Mouse (Mus musculus): ENCODE results near the gene 4930402K13Rik.
"Not testable (repeated sequence)": the region's sequence is repeated elsewhere in the genome, so short reads cannot be mapped to it uniquely, and the experiment has no call there.

Gene 4930402K13Rik

GRCm38 (mm10) chrX:9104262-9104661 is at the start of gene 4930402K13Rik:
4930402K13Rik (plus strand) TSS chrX:9104562.
- DNase-seq (ENCODE audit: low read depth), result no peak

GRCm38 (mm10) chrX:9060952-9061351 is 43.4 kb upstream of the 4930402K13Rik start:
- DNase-seq (ENCODE audit: low read depth), result peak; percentile 15

GRCm38 (mm10) chrX:9062101-9062500 is 42.3 kb upstream of the 4930402K13Rik start:
- no peak for DNase-seq (ENCODE audit: low read depth)

GRCm38 (mm10) chrX:9062715-9063114 is 41.6 kb upstream of the 4930402K13Rik start, which contains the start of gene Fthl17f:
Fthl17f (plus strand) TSS chrX:9063015.
- DNase-seq (ENCODE audit: low read depth), result not testable (repeated sequence)

GRCm38 (mm10) chrX:9077699-9078098 is 26.7 kb upstream of the 4930402K13Rik start:
- not testable (repeated sequence) for DNase-seq (ENCODE audit: low read depth)

GRCm38 (mm10) chrX:9095066-9095465 is 9.3 kb upstream of the 4930402K13Rik start:
- DNase-seq (ENCODE audit: low read depth), result not testable (repeated sequence)

- no peak for DNase-seq (ENCODE audit: low read depth)
Observed at GRCm38 (mm10) chrX:9110381-9110780, 6.0 kb downstream of the 4930402K13Rik start.

GRCm38 (mm10) chrX:9124928-9125327 is 20.6 kb downstream of the 4930402K13Rik start:
- no peak for DNase-seq (ENCODE audit: low read depth)

GRCm38 (mm10) chrX:9128317-9128831 is 24.0 kb downstream of the 4930402K13Rik start:
- peak; percentile 50 for DNase-seq (ENCODE audit: low read depth)

- DNase-seq (ENCODE audit: low read depth), result peak; percentile 59
Observed at GRCm38 (mm10) chrX:9139290-9139948, 35.1 kb downstream of the 4930402K13Rik start.

- peak; percentile 18 for DNase-seq (ENCODE audit: low read depth)
Observed at GRCm38 (mm10) chrX:9142669-9143068, 38.3 kb downstream of the 4930402K13Rik start.

Data from induced T-regulatory cell, adult 2 months (primary cell).